Mouse (Mus musculus) midbrain, embryonic 12.5 days (tissue): Measurements from ENCODE around the gene Fgf15. TPM values are rescaled to one million over a fixed set of nuclear protein-coding genes. Genes with fewer than 3 reads are reported as not detected.

ENCODE experiments used
- ATAC-seq: fragments of 200-750 bp; cut with Nextera tagmentation; 2 replicates; pipeline ENCODE4 v1.8.0; 2017; ENCODE audit warnings: low read depth, moderate TSS enrichment, moderate library complexity; ENCODE audit not compliant: low FRiP score
- H3K27ac ChIP-seq: fragments of 300-500 bp; sonication (generic); replicated peaks from 2 replicates; pipeline ENCODE4 v1.5.1; 2016; ENCODE audit warnings: mild to moderate bottlenecking
- H3K27me3 ChIP-seq: fragments of 300-500 bp; sonication (generic); 2 replicates; pipeline ENCODE4 v1.6.1; 2016; ENCODE audit warnings: mild to moderate bottlenecking
- H3K36me3 ChIP-seq: fragments of 300-500 bp; sonication (generic); 2 replicates; pipeline ENCODE4 v1.6.1; 2016
- H3K4me1 ChIP-seq: fragments of 300-500 bp; sonication (generic); 2 replicates; pipeline ENCODE4 v1.6.1; 2016
- H3K4me2 ChIP-seq: fragments of 300-500 bp; sonication (generic); replicated peaks from 2 replicates; pipeline ENCODE4 v1.6.1; 2016; ENCODE audit warnings: mild to moderate bottlenecking, moderate library complexity
- H3K4me3 ChIP-seq: fragments of 300-500 bp; sonication (generic); 2 replicates; pipeline ENCODE4 v1.5.1; 2016; ENCODE audit warnings: mild to moderate bottlenecking
- H3K9ac ChIP-seq: fragments of 300-500 bp; sonication (generic); replicated peaks from 2 replicates; pipeline ENCODE4 v1.6.1; 2016; ENCODE audit warnings: mild to moderate bottlenecking, moderate library complexity
- H3K9me3 ChIP-seq: fragments of 300-500 bp; sonication (generic); 2 replicates; pipeline ENCODE4 v1.6.1; 2016; ENCODE audit warnings: mild to moderate bottlenecking
- WGBS: fragments of 180-500 bp; shearing (Covaris S2); methylation state at CpG from one replicate; pipeline ENCODE4 v1.1.7; 2016; 5-methylcytosine and 5-hydroxymethylcytosine counted together
- polyA plus RNA-seq: library from polyadenylated mRNA; unstranded; fragments of >200 nt; fragmentation: Nextera tagmentation; extraction: Ambion mirVana; gene quantifications from 2 replicates; pipeline ENCODE4 v1.2.1, GENCODE M21; 2016

Gene Fgf15
- polyA plus RNA-seq, 1 experiment from 2014 or later: 69.8 TPM

GRCm38 (mm10) chr7:144942071-144942743 lies 45.9 kb downstream of the Fgf15 start:
- Histone ChIP-seq H3K27me3 (peaks cover 59% of the 10 kb centered on the region), H3K4me3 (peak overlapping the region; percentile 72), H3K4me2 (peak overlapping the region; percentile 94), H3K27ac (peak overlapping the region; percentile 88), H3K9me3 (no peaks in the 10 kb centered on the region), H3K36me3 (no peaks in the 10 kb centered on the region; the same call in 1 of the 2 replicates), H3K4me1 (peaks cover 47% of the 10 kb centered on the region), H3K9ac (peak overlapping the region; percentile 29)
- WGBS: under 1% methylated on average over 35 of the region's 35 CpGs
- ATAC-seq: no peak

- H3K9me3 ChIP-seq: no peaks in the 10 kb centered on the region
- peak overlapping the region; percentile 72 for H3K4me3 ChIP-seq
- H3K27ac ChIP-seq: peak overlapping the region; percentile 12; the same call in 1 of the 2 replicates
- WGBS: 1% methylated on average over 20 of the region's 20 CpGs
- H3K36me3 ChIP-seq: no peaks in the 10 kb centered on the region
- peaks cover 44% of the 10 kb centered on the region for H3K4me1 ChIP-seq
- H3K27me3 ChIP-seq: peaks cover 59% of the 10 kb centered on the region
- H3K9ac ChIP-seq: peak overlapping the region; percentile 29
- no peak for ATAC-seq
- peak overlapping the region; percentile 94 for H3K4me2 ChIP-seq
Observed at GRCm38 (mm10) chr7:144942744-144943135, 46.4 kb downstream of the Fgf15 start.

GRCm38 (mm10) chr7:144943254-144943653 lies 46.9 kb downstream of the Fgf15 start:
- H3K36me3 ChIP-seq: no peaks in the 10 kb centered on the region
- H3K4me2 ChIP-seq: peak overlapping the region; percentile 94
- peaks cover 41% of the 10 kb centered on the region for H3K4me1 ChIP-seq
- peak overlapping the region; percentile 29 for H3K9ac ChIP-seq
- no peak overlapping the region for H3K27ac ChIP-seq
- under 1% methylated on average over 45 of the region's 45 CpGs for WGBS
- peaks cover 54% of the 10 kb centered on the region for H3K27me3 ChIP-seq
- H3K9me3 ChIP-seq: no peaks in the 10 kb centered on the region
- peak; percentile 8; the same call in 1 of the 2 replicates for ATAC-seq
- peak overlapping the region; percentile 72 for H3K4me3 ChIP-seq

Other genes starting within 250 kb of the Fgf15 start
- 21.7 and 28.7 TPM in 2 replicates for gene Ano1, start 144.6 kb upstream of the Fgf15 start, polyA plus RNA-seq
- gene Fgf3, start 58.4 kb upstream of the Fgf15 start, polyA plus RNA-seq: 0.73 and 1.1 TPM in 2 replicates
- not detected in 2 replicates for gene Fgf4, start 49.2 kb upstream of the Fgf15 start, polyA plus RNA-seq
- 33.6 and 36.4 TPM in 2 replicates for gene LTO1, start 18.6 kb downstream of the Fgf15 start, polyA plus RNA-seq
- 259 and 289 TPM in 2 replicates for gene Ccnd1, start 43.4 kb downstream of the Fgf15 start, polyA plus RNA-seq